Mouse (Mus musculus): ENCODE measurements around the gene Xpo4.
A peak's percentile ranks its signal among the peaks of the same experiment; 100 is the strongest.

The Xpo4 gene

GRCm38 (mm10) chr14:57606663-57607365 lies 58.4 kb downstream of the Xpo4 start:
- DNase-seq: no peak

- DNase-seq: no peak
Observed at GRCm38 (mm10) chr14:57593279-57593678, 72.0 kb downstream of the Xpo4 start.

- DNase-seq: no peak
Observed at GRCm38 (mm10) chr14:57591830-57592229, 73.4 kb downstream of the Xpo4 start.

- no peak for DNase-seq
Observed at GRCm38 (mm10) chr14:57576364-57577060, 88.7 kb downstream of the Xpo4 start.

DNA sequence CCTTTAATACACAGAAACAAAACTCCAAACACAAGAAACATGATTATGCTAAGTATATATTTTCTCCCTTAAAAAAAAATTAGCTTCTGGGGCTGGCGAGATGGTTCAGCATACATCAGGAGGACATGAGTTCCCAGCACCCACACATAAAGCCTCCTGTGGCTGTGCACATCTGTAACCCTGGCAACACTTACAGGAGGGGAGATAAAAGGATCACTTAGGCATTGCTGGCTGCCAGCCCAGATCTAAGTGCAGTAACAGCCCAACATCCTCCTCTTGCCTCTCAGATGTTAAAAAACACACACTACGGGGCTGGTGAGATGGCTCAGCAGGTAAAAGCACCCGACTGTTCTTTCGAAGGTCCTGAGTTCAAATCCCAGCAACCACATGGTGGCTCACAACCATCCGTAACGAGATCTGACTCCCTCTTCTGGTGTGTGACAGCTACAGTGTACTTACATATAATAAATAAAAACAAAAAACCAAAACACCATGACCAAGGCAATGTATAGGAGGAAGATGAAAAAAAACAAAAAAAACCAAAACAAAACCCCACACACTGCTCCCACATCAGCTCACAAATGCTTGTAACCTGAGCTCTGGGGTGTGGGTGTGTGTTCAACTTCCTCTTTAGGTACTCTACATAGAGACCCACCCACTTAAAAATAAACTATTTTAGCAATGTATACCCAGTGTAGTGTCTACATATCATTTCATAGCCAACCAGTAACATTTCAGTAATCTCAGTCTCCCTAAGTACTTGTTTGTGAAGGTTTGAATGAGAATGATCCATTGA lies 90.2 kb downstream of the Xpo4 start:
- no peak for DNase-seq

- DNase-seq: peak; percentile 94 to 95
Observed at GRCm38 (mm10) chr14:57571155-57572133, 93.8 kb downstream of the Xpo4 start, which contains the start of gene Eef1akmt1. Gene Eef1akmt1, minus strand, starts transcription at chr14:57571612.

GRCm38 (mm10) chr14:57565626-57566025 lies 99.6 kb downstream of the Xpo4 start:
- no peak for DNase-seq

GRCm38 (mm10) chr14:57556922-57557321 lies 108.3 kb downstream of the Xpo4 start:
- no peak for DNase-seq

DNA sequence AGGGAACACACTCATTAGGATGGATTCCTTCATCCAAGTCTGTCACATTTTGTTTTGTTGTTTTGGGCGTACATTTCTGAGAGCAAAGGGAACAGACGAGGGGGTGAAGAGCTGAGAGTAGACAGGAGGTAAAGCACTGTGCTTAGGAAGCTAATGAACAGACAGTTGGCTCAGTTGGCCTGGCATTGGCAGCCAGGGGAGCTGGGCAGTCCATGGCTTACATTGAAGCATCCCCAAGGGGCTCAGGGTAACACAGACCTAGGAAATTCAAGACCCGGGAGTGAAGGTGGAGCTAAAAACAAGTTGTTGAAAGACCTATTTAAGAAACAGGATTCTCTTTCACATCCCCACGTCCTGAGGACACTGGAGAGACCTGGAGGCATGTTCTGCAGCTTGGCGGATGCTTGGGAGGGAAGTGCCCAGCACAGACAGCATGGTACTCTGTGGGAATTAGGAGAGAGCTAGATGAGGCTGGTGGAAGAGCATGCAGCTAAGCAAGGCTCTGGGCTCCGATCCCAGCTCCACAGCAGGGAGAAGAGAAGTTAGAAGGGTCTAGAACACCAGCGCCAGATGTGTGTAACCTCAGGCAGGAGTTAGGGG lies 109.7 kb downstream of the Xpo4 start:
- DNase-seq: no peak

DNA sequence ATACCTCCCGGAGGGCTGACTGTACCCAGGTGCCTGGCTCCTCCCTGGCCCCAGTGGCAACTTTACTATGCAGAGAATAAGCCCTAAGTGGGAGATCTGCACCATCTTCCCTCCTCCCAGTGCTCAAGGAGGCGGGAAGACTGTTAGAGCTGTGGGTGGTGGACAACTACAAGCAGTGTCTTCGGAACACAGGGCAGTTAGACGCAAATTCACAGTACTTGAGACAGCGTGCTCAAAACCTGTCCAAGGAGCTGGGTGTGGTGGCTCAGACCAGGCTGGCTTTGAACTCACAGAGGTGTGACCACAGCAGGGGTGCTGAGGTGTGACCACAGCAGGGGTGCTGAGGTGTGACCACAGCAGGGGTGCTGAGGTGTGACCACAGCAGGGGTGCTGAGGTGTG lies 110.8 kb downstream of the Xpo4 start:
- DNase-seq: no peak

DNA sequence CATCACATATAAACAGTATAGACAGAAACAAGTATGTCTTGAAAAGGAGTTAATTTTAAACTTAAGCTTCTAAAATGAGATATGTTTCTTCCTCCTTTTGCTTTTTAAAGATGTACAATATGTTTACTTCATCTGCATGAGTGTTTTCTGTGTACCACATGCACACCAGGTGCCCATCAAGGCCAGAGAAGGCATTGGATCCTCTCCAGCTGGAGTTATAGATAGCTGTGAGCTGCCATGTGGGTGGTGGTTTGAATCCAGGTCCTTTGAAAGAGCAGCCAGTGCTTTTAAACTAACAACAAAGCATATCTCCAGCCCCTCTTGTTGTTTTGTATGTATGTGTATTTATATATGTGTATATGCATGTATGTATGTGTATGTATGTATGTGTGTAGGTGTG lies 112.3 kb downstream of the Xpo4 start:
- no peak for DNase-seq

DNA sequence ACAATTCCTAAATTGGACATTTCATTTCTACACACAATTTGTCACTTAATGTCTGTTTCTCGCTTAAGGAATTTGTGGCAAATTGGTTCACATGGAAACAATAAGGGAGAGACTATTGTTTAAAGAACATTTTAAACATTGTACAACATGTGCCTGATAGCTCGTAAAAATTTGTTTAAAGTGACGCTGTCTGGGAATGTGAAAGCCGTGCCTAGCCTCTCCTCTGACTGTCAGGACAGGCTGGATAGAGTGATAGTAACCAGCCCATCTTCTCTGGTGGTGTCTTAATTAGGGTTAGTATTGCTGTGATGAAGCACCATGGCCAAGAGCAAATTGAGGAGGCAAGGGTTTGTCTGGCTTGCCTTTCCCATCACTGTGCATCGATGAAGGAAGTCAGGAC lies 118.2 kb downstream of the Xpo4 start:
- no peak for DNase-seq

- no peak for DNase-seq
Observed at GRCm38 (mm10) chr14:57546557-57547021, 118.6 kb downstream of the Xpo4 start.

DNA sequence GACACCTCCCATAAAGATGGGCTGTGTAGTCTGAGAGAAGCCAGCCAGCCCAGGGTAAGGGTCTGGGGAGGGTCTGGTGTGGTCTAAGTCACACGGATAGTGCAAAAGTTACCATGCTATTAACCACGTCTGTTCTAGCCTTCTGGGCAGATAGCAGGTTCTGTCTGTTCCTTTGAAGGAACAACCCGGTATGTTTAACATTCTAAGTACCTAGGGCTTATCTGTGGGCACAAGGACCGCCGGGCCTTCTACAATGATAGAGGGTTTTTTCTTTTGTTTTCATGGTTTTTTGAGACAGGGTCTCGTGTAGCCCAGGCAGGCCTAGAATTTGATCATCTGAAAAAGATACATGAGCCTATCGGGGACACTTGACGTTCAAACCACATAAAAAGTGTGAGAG lies 119.1 kb downstream of the Xpo4 start:
- no peak for DNase-seq

DNA sequence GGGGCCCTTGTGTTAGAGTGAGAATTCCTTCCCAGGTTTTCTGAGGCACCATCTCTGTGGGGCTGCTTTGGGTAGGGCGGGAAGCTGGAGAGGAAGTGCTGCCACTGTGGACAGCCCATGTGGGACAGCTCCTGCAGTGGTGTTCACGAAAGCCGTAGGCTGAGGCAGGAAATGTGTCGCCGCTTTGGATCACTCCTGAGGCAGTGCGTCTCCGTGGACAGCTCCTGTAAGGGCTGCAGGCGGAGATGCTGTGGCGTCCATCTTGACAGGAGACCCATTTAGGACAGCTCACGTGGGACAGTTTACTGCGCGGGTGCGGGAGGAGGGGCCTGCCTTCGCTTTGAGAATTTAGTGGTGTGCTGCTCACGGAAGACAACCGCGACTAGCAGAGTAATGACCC lies 119.7 kb downstream of the Xpo4 start:
- no peak for DNase-seq

- DNase-seq: no peak
Observed at GRCm38 (mm10) chr14:57543420-57544039, 121.7 kb downstream of the Xpo4 start.

- DNase-seq: no peak
Observed at GRCm38 (mm10) chr14:57542231-57542630, 123.0 kb downstream of the Xpo4 start.

DNA sequence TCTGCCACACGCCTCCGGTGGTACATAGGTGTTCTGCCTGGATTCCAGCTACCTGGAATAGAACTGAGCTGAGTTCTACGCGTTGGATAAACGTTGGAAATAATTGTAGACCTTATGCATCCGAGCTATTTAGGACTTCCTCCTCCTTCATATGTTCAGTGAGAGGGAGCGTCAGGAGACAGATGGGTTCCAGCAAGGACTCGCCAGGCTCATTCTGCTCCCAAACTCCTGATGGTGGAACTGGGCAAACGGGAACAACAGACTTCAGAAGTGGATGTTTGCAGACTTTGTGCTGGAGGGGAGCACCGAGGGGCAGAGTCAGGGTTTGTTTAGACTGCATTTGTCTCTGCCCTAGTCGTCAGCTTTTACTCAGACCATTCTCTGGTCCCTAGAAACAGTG lies 124.5 kb downstream of the Xpo4 start:
- DNase-seq: no peak

- DNase-seq: no peak
Observed at GRCm38 (mm10) chr14:57537261-57538015, 127.8 kb downstream of the Xpo4 start.

GRCm38 (mm10) chr14:57536820-57537219 lies 128.4 kb downstream of the Xpo4 start:
- DNase-seq: no peak

DNA sequence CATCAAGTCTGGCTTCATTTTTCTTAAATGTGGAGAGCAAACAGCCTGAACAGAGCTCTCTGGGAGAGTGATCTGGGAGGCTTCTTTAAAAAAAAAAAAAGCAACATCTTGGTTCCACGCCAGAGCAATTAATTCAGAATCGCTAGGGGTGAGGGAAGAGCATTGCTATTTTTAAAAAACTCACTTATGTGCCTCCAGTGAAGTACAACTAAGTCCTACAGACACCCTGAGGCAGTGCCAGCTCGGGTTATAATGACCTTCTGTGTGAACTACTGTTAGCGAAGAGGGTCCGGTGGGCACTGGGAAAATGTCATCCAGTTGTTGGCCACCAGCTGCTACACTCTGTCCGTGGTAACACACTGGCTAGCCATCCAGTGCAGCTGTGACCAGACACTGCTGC lies 129.6 kb downstream of the Xpo4 start:
- peak in 1 of 2 experiments; percentile 31 for DNase-seq

Measured in kidney, adult 8-10 months (tissue).